Mouse (Mus musculus) myocyte (in vitro differentiated cells): ENCODE measurements around the gene Slc25a22.

ENCODE experiments used
- E2F4 ChIP-seq: IDR thresholded peaks from one replicate; pipeline ENCODE4 v1.6.1; 2011; ENCODE audit warnings: mild to moderate bottlenecking, control low read depth, moderate library complexity; ENCODE audit not compliant: insufficient read depth
- MAX ChIP-seq: IDR thresholded peaks from one replicate; pipeline ENCODE4 v1.6.1; 2011; ENCODE audit warnings: low read depth, mild to moderate bottlenecking, control low read depth
- POLR2A ChIP-seq: IDR thresholded peaks from one replicate; pipeline ENCODE4 v1.6.1; 2011; ENCODE audit warnings: low read depth, mild to moderate bottlenecking, control low read depth, moderate library complexity; ENCODE audit not compliant: insufficient read length
- SRF ChIP-seq: IDR thresholded peaks from one replicate; pipeline ENCODE4 v1.6.1; 2011; ENCODE audit warnings: low read depth; ENCODE audit not compliant: control insufficient read depth, insufficient read length
- TCF3 ChIP-seq: IDR thresholded peaks from one replicate; pipeline ENCODE4 v1.6.1; 2011; ENCODE audit warnings: low read depth, control low read depth; ENCODE audit not compliant: insufficient read length
- USF1 ChIP-seq: IDR thresholded peaks from one replicate; pipeline ENCODE4 v1.6.1; 2011; ENCODE audit warnings: low read depth, mild to moderate bottlenecking, control low read depth, moderate library complexity

DNA sequence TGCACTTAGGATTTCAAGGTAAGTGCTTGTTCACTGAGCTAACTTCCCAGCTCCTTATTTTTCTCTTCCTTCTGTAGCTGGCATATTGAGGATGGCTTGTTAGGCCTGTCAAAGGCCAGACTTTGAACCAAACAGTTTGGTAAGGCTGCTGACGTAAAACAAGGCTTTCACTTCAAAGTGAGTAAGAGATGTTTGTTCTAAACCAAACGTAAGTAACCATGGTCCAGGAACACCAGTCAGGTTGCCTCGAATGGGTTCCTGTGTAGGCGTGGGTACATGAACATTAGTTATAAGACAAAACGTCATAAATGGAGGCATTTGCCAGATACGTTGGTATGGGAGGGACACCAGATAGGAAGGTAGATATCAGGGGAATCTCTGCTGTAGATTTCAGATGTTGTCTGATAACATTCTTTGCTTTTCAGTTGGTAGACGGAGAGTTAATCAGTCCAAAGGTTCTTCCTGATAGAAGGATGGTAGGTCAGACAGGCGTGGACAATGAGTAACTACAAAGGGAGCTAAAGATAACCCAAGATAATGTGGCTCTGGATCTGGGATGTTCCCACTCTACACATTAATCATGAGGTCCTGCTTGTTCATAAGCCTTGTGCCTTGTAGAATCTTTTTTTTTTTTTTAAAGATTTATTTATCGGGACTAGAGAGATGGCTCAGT lies 17.5 kb downstream of the Slc25a22 start:
- TF ChIP-seq POLR2A: no peak
- no peak for TF ChIP-seq USF1
- no peak for TF ChIP-seq E2F4
- no peak for TF ChIP-seq TCF3
- TF ChIP-seq SRF: no peak
- TF ChIP-seq MAX: no peak
